Mouse (Mus musculus) cerebellum, postnatal 36 days (tissue): ENCODE data around the gene Rgs7.

Experiments
- DNase-seq, 2 experiments: peaks; one replicate each; pipeline ENCODE4 v3.0.0; 2021 to 2022; ENCODE audit warnings: mixed read lengths in 2 of 2

Rgs7 gene

DNA sequence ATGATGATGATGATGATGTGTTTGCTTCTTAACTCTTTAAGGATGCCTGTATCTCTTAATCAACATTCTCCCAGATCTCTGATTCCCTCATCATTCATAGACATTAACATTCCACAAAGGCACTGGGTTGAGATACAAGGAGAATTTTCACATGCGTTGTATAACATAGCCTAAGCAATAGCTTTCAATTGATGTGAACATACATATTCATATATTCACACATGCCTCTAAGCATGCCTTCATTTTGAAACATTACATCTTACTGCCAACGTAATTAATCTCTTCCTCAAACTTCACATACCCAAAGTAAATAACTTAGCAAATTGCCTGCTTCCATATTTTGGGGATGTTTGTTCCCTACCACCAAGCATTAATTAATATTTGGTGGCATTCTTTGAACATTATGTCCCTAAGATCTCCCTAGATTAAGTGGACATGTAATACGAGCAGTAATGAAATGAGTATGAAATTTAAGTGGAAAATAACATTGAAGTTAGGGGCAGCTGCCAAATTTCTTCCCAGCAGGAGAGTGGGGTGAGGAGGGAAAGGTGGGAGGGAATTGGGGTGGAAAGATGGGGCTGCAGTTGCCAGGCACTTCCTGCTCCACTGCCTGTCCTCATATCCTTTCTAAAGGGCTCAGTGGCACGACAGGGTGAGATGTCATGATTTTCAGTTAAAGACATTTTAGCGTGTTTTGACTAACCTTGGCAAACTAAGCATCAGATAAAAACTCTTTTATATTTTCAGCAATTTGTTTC is 317.2 kb downstream of the Rgs7 start:
- DNase-seq, result peak in 1 of 2 experiments; percentile 23

DNA sequence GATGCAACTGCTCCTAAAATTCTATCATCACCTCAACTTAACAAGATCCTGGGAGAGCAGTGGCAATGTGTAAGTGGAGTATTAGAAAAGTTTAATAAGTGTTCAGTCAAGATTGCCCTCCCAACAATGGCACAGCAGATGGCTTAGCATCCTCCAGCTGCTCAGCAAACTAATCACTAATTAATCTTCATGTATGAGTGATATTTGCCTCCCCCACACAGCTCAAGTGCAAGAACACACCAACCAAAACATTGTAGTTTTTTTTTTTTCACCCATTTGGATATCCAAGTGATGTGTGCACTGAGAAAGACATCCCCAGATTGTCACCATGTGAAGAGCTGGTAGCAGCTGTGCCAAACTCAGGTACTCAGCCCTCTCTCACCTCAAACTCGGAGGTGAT is 336.8 kb downstream of the Rgs7 start:
- DNase-seq, result no peak

DNA sequence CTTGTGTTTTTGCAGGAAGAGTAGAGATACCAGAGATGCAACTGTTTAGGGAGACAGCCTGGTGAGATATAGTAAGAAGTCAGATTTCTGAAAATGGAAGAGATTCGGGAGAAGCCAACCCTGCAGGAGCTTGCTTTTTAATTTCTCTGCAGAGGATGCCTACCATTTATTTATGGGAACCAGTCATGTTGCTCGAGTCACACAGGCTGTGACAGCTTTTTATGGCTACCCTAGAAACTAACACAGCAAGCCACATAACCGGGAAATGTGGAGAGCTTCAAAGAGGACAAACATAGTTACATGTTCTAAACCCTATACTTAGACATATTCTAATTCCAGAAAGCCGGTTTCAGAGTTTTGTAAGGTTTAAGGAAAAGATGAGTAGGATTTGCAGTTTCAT is 349.2 kb downstream of the Rgs7 start:
- no peak for DNase-seq

- DNase-seq, result peak in 1 of 2 experiments; percentile 64
These were observed 363.8 kb downstream of the Rgs7 start for GRCm38 (mm10) chr1:175128525-175128924.

DNA sequence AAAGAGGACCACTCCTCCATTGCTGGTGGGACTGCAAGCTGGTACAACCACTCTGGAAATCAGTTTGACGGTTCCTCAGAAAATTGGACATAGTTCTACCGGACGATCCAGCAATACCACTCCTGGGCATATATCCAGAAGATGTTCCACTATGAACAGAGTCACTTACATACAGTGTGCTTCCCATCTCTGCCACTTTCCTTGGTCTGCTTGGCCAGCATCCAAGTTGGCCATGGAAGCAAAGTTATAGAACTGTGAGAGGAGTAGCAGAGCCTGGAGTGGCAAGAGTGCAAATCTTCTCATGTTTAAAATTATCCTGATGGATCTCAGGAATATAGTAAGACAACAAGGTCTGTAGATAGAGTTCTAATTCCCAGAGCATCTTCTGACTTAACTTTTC is 367.9 kb downstream of the Rgs7 start:
- DNase-seq, result no peak

- no peak for DNase-seq
These were observed 373.3 kb downstream of the Rgs7 start for GRCm38 (mm10) chr1:175118904-175119555.

DNA sequence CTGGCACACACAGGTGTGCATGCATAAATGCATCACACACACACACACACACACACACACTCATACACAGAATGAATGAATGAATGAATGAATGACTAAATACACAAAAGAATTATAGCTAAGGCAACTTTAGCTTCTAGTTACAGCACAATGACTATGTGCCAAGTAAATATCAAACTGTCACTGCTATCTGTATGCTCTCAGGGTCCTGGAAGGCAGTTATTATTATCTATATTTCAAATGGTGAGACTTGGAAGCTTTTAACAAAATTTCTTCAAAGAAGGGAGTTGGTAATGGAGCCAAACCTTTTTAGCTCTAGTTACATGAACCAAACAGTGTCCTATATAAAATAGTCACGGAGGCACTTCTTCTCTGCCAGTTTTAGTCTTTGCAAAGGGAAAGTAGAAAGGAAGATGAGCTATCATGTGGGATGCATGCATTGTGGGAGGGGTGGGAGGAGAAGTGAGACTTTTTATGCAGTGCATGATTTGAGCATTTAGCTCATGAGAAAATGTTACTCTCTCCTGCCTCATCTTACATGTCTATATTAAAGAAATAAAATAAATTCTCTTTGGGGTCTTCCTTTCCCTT is 383.9 kb downstream of the Rgs7 start:
- DNase-seq, result no peak

- no peak for DNase-seq
These were observed 386.0 kb downstream of the Rgs7 start for GRCm38 (mm10) chr1:175106315-175106714.

GRCm38 (mm10) chr1:175105426-175105825 is 386.9 kb downstream of the Rgs7 start:
- no peak for DNase-seq

DNA sequence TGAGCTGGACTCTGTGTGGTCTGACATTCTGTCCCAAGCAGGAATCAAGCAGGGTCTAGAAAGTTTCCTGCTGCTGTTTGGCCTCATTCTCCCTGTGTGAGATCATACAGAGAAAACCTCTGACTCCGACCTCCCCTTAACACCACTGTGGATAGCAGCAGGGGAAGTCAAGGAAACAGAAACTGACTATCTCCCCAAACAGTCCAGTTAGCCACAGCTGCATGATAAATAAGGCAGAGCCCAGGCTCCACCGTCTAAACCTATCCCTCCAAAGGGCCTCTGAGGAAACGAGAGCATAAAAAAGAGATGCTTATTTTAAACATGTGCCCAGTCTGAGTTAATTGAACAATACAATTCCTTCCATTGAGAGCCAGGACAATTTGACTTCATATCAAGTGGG is 395.3 kb downstream of the Rgs7 start:
- no peak for DNase-seq

DNA sequence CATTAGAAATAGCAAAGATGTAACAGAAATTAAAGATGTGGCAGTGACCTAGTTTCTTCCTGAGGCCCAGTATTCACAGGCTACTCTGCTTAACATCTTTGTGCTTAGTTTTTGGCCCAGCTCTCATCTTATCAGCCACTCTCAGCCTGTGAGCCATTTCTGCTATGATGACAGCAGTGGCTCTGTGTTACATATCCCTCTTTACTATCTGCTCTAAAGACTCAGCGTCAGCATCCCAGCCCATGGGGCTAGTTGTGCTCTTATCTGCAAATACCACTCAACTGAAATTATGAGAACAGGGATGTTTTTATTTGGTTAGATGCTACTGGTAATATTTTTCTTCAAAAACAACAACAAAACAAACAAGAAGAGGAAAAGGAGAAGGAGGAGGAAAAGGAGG is 410.2 kb downstream of the Rgs7 start:
- no peak for DNase-seq

DNA sequence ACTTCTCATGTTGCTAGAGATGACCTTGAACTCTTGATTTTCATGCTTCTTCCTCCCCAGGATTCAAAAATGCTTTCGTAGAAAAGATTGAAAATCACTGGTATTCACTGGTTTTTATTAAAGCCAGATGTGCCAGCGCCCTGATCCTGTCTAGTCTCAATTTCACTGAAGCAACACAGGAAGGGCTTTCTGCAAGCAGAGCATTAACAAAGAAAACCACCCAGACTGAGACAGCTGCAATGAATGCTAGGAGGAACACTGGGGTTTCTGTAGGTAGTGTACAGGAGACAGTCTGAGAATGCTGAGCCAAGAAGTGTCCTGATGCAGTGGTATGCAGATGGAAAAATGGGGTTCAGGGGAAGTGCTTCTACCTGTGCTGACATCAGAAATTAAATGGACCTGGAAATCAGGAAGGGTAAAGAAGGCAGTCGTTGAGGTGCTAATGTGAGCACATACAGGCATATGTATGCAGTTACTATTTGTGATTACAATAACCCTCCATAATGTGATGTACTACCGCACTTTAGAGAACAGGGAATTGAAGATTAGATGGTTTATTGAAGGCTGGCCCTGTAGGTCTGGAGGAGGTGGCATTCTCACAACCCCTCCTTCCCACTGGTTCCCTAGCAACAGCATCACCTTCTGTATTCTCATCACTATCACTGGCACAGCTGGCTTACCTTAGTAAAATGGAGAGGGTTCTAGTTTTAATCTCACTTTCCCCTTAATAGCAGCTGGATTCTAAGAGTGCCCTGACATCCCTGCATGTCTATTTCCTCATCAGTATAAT is 412.3 kb downstream of the Rgs7 start:
- no peak for DNase-seq

DNA sequence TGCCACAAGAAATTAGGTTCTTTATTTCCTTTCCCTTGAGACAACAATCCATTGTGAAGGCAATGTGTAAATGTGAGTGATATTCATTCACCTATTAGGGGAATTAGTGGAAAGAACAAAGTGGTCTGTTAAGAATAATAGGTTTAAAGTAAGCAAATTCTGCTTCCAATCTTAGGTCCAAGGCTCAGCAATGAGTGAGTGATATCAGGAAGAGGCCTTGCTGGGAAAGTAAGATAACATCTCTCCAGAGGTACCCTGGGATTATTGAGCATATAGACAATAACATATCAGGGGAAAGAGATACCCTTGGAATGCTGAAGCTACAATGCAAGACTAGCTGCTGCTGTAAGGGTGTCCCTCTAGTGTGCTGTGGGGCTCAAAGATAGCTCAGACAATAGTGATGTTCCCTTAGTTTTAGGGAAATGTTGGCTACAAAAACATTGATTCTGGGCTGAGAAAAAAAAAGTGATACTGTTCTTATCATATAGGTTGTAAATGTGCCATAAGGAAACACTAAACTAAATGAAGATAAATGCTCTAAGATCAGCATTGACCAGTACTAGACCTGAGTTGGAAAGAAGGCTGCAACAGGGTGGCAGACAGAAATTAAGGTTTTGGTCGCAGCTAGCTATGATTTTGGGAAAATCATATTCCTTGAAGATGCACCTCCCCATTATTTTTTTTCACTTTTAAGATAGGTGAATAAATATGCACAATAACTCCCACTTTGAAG is 418.6 kb downstream of the Rgs7 start:
- DNase-seq, result no peak

GRCm38 (mm10) chr1:175069758-175070290 is 422.5 kb downstream of the Rgs7 start:
- DNase-seq, result no peak

GRCm38 (mm10) chr1:175049121-175049520 is 443.2 kb downstream of the Rgs7 start:
- DNase-seq, result peak; percentile 32 to 45

DNA sequence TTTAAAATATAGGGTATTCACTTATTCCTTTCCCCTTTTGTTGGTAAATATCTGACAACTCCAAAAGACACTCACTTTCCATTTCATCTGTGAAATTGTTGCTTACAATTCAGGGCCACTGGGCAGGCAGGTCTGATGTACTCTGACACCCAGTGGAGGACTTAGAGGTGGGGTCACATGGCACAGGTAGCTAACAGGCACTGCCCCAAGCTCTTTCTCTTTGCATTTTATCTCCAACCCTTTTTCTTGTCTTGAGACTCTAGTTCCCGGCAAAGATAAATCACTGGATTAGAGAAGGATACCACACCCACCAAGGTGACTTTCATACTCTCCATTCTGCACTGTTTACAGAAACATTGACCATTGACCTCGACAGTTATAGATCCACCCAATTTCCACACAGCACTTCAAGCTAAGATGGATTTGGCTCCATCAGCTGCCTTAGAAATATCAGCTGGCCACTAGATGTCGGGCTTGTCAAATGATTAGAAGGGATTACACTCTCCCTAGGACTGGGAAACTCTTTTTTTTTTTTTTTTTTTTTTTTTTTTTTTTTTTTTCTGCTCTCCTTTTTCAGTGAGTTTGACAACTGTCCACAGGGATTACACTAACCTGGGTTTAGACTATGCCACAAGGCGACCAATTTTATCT is 451.0 kb downstream of the Rgs7 start:
- DNase-seq, result peak; percentile 49 to 72

DNA sequence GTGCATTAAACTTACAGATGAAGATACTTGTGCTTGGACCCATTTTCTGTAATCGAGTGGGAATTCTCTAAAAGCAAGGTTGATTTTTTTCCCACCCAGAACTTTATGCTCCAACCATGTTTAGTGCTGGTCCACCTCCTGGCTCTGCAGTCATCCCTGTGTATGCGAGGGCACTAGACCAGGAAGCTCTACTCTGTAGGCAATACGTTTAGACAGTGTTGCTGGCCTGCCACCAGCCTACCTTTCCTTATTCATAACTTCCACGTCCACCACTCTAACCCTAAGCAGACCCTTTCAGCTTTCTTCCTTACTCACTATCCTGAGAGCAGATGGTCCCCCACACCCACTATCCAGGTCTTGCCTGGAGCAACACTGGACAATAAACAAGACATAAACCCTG is 452.3 kb downstream of the Rgs7 start:
- no peak for DNase-seq

GRCm38 (mm10) chr1:175039567-175039966 is 452.7 kb downstream of the Rgs7 start:
- DNase-seq, result no peak

DNA sequence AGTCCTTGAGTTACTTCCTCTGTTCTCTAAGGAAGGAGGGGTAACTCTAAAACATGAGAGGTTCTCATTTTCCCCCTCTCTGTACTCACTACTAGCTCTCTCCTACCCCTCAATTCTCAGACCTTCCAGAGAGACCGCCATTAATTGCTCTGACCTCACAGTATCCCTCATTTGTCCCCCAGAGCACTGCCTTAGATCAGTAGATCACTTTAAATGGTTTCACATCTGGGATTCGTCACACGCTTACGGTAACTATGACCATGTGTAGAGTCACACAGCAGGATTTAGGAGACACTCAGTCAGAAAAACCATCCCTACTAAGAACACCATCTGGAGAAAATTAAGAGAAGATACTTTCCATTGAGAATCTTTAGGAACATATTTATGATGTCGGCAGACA is 456.8 kb downstream of the Rgs7 start:
- DNase-seq, result no peak

- DNase-seq, result no peak
These were observed 460.3 kb downstream of the Rgs7 start for GRCm38 (mm10) chr1:175032015-175032414.

DNA sequence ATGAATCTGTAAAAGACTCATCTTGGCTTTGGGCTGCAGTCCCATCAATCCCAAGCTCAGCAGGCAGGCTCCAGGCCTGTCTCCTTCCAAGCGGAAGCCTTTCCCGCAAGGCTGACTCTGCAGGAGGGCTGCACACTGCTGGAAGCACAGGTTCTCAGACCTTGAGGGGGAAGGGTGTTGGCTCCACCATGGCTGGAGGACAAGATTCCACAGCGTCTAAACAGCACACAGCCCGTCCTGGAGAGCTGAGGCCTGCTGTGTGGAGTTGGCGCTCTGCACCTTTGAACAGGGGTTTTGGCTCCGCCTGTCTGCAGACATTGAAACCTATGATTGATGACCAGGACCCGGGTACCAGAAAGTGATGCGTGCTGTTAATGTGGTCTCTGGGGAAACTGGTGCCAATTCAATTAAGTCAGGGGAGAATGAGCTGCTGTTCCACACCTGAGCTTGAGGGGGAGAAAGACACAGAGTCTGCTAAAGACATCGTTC is 463.5 kb downstream of the Rgs7 start:
- no peak for DNase-seq

GRCm38 (mm10) chr1:175028267-175028666 is 464.0 kb downstream of the Rgs7 start:
- no peak for DNase-seq
